Mouse (Mus musculus): ENCODE results near the gene Gm10217. TPM values are rescaled to one million over a fixed set of nuclear protein-coding genes. Genes with fewer than 3 reads are reported as not detected.

Gm10217 gene
- not detected for total RNA-seq (2021)
- long read RNA-seq = 0 reads

DNA sequence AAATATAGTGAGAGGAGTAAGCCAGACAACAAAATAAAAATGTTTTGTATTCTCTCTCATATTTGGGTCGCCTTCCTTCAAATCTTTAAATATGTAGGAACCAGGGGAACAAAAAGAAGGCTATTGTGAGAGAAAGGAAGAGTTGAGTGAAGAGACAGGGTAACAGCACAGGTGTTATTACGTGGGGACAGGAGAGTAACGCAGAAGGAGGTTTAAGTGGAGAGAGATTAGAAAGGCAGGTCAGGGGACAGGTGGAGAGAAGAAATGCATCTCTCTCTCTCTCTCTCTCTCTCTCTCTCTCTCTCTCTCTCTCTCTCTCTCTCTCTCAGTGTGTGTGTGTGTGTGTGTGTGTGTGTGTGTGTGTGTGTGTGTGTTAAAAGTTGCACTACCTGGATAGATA is at the start of gene Gm10217:
Gene Gm10217, plus strand, starts transcription at position 301 of the 400 bp plus-strand sequence.
- no peak for DNase-seq (ENCODE audit: low spot score in 2 of 2)

DNA sequence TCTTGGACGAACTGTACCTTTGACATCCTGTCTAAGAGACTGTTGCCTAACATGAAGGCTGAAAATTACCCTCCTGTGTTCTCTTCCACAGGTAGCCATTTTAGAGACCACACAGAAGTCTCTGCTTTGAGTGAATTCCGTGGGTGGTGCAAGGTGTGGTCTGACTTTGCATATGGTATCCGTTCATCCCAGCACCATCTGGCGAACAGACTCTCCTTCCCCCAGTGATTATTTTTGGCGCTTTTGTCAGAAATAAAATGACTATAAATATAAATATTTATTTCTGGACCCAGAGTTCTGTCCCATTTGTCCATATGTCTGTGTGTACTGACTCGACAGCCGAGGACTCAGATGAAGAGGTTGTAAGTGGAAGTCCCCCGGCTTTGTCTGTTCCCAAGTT is 39.3 kb upstream of the Gm10217 start:
- no peak for DNase-seq (ENCODE audit: low spot score in 2 of 2)

DNA sequence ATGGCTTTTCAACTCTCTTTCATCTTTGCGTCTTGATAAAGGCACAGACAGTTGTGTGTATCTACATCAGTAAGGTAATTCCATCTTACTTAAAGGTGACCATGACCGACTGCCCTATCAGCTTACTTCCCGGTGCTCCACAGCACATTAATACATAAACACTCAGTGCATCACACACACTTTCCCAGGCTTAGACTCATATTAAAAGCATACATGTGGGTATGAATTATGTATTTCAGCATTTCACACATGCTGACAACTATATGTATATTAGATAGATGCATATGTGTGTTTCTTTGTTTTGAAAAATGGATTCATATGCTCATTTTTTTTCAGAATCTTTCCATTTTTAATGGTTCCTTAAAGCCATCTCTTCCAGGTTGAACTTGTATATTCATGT is 23.8 kb upstream of the Gm10217 start:
- DNase-seq (ENCODE audit: low spot score in 2 of 2) = no peak

DNA sequence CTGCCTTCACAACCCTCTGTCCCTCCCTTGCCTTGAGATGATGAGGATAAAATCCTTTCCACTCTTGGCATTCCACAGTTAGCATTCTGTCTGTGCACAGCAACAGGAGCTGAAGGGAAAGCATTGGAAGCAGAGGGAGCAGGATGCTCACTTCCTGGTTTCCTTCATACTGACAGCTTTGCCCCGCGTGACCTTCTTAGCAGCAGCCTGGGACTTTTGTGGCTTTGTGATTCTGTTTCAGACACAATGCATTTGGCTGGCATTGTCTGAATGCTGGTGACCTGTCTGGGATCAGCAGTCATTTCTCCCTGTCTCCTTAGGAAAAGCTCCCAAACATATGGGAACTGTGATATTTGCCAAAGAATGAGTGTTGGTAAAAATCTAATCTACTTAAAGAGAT is 4.8 kb upstream of the Gm10217 start:
- DNase-seq (ENCODE audit: low spot score in 2 of 2) = no peak

DNA sequence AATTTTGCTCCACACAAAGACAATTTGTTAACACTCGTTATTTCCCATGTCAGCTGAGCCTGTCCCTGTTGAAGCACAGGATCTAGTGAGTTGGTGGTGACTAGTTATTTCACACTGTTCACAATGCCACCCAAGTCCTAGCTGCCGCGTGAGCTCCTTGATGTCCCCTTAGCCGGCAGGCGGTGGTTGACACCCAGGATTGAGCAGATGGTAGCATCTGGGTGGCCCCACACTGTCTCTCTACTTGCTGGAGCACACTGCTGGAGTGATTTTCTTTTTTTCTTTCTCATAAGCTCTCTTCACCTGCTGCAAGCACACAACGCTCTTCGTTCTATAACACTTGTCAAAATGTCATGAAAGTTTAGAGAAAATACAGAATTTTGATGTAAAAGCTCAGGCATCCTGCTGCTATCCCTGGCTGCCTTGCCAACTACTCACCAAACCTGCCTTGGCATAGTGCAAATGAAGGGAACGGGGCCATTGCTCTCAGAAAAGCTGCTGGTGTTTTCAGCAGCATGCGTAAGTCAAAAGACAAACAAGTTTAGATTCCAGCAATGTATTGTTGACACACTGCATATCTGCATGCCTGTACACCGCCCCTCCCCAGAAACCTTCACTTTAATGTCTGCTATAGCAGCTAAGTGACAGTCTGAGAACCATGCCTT is 3.4 kb upstream of the Gm10217 start:
- DNase-seq (ENCODE audit: low spot score in 2 of 2) = no peak

DNA sequence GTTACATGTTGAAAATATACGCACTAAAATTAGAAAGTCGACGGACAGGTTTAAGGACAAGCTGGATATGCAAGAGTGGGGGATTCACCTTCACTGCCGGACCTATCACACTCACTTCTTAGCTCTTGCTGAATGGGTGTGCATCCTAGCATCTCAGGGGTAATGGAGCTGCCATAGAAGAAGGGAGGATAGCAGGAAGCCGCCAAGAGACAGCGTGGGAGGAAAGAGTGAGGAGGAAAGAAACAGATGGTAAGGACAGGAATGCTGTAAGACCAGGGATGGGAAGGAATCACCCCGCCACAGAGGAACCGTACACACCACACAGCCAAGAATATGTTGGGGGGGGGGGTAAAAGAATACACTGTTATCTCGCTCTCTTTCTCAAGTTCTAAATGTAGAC is 1.1 kb downstream of the Gm10217 start:
- DNase-seq (ENCODE audit: low spot score in 2 of 2) = no peak

DNA sequence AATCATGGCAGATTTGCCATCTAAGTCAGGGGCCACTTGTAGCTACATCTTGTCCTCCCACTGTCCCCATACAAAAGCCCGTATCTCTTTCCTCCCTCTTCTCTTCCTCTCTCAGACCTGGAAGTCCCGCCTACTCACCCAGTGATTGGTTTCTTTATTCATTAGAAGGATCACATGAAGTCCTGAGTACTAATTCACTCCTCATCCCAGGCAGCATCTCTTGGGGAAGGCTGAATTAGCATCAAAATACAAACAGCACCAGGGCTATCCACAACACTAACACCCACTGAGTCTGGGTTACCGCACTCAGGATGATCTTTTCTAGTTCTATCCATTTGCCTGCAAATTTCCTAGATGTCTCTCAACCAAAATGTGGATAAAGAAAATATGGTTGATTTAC is 4.0 kb downstream of the Gm10217 start:
- DNase-seq (ENCODE audit: low spot score in 2 of 2) = no peak

DNA sequence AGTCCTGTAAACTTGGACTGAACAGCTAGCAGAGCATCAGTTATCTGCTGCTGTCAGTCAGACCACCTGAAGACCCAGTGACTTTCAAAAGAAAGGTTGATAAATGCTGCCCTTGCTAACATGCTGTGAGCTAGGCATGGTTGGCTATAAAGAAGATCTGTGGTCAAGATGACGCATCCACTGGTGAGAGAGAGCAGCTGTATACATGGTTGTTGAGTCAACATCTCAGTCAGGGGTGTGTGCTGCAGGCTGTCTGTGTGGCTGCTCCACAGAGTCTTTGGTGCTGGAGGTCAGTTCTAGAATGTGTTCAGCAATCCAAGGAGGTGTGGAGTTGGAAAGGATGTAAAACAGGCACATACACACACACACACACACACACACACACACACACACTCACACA is 12.2 kb downstream of the Gm10217 start:
- DNase-seq (ENCODE audit: low spot score in 2 of 2) = no peak

DNA sequence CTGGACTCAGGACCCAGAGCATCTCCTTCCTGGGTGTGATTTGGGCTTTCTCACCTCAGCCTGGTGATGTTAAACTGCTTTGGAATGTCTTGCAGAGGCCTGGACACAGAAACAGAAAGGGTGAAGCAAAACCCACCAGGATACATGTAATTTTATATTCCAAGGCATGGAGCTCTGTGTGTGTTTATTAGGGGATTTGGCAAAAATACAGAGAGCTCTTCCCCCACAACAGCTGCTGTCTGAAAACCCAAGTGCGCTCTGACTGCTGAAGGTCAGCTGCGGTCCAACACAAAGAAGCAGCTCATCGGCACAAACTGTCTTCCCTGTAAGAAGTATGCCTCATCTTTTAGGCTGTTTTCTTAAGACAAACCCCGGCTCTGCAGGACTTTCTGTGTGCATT is 15.9 kb downstream of the Gm10217 start:
- peak in 1 of 2 experiments; percentile 15 for DNase-seq (ENCODE audit: low spot score in 2 of 2)

DNA sequence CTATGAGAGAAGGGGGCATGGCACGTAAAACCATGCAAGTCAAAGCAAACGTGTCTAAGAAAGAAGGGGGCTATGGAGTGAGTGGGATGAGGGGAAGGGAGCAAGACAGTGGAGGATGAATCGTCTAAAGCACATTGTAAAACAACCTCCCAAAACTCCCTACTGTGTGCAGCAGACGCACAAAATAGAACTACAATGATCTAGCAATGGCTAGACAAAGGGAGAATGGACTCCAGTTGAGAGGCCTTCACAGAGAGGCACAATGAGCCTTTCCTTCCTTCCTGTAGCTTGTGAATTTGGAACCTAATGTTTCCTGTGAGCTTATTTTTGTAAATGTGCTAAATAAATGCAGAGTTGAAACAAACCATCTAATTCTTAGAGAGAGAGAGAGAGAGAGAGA is 22.7 kb downstream of the Gm10217 start:
- no peak for DNase-seq (ENCODE audit: low spot score in 2 of 2)

DNA sequence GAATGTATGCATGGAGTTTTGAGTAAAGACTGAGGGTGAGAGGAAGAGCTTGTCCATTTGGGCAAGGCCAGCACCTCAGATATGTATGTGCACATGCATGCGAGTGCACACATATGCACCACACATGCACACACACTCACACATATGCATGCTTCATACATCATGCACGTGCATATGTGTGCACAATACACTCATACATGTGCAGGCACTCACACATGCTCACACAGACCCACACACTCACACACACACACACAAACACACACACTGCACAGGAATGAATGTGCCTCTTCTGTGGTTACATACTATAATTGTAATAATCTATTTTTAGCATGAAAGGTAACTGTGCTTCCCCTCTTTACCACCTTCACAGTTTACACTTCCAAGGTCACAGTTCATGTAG is 35.1 kb downstream of the Gm10217 start:
- no peak for DNase-seq (ENCODE audit: low spot score in 2 of 2)

DNA sequence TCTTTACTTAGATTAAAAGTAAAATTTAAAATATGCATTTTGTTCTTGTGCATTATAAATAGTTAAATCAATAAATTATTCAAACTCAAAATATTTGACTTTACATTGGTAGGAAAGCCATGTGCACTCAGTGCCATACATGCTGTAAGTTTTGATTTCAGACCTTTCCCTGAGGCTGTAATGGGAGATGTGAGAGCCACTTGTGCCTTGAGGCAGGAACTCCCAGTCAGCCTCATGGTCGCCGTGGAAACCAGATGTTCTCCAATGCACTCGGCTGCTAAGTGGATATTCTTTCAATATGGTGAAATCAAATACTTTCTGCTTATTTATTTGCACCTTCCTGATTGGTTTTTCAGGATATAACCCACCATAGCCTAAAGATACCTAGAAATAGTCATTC is 35.6 kb downstream of the Gm10217 start:
- DNase-seq (ENCODE audit: low spot score in 2 of 2) = no peak

Other genes starting within 250 kb of the Gm10217 start
- gene Fam155a, start 93.1 kb upstream of the Gm10217 start, total RNA-seq (2021) = 10 to 100 TPM; 85.3 to 94.9 TPM
- 10 to 100 TPM; 11.7 to 12.9 TPM for gene Lig4, start 113.4 kb downstream of the Gm10217 start, total RNA-seq (2021)
- gene Abhd13, start 113.5 kb downstream of the Gm10217 start, total RNA-seq (2021) = 10 to 100 TPM; 29.4 TPM
- gene Tnfsf13b, start 142.2 kb downstream of the Gm10217 start, total RNA-seq (2021) = 1 to 10 TPM; 2.6 to 2.8 TPM